Mouse (Mus musculus): ENCODE results near the gene Dab1.

Gene Dab1

DNA sequence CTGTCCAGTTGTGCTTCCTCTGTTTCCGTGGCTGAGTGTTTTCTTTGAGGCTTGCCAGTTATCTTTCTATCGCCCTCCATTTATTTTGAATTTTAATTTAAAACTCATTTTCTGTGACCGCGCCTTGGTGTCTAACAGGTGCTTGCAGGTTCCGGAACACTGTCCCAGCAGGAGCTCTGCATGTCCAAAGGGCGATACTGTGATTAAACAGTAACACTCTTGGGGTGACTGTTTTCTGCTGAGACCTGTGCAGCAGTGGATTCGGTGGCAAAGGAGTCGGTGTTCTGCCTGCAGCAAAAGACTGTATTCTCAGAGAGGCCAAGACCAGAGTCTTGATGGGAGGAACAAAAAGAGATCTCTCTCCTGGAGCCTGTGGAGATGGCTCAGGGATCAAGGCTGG is 1006.2 kb downstream of the Dab1 start:
- DNase-seq = no peak

GRCm38 (mm10) chr4:104628708-104629107 is 1009.5 kb downstream of the Dab1 start:
- DNase-seq = no peak

GRCm38 (mm10) chr4:104637016-104637415 is 1017.9 kb downstream of the Dab1 start:
- DNase-seq = no peak

DNA sequence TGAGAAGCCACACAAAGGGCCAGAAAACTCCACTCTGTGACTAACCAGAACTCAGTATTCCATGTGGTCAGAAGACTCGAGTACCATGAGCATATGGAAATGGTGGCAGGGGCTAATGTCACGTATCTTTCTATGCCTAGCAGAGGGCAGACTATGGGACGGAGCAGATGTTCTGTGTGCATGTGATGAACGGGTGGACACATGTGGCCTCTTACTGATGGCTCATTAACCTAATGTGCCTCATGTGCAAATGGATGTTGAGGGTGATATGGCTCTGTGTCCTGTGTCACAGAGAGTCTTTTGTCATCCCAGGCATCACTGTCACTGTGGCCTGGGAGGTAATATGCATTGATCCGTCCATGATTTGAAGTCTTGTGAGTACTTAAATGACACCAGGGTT is 1021.5 kb downstream of the Dab1 start:
- no peak for DNase-seq

DNA sequence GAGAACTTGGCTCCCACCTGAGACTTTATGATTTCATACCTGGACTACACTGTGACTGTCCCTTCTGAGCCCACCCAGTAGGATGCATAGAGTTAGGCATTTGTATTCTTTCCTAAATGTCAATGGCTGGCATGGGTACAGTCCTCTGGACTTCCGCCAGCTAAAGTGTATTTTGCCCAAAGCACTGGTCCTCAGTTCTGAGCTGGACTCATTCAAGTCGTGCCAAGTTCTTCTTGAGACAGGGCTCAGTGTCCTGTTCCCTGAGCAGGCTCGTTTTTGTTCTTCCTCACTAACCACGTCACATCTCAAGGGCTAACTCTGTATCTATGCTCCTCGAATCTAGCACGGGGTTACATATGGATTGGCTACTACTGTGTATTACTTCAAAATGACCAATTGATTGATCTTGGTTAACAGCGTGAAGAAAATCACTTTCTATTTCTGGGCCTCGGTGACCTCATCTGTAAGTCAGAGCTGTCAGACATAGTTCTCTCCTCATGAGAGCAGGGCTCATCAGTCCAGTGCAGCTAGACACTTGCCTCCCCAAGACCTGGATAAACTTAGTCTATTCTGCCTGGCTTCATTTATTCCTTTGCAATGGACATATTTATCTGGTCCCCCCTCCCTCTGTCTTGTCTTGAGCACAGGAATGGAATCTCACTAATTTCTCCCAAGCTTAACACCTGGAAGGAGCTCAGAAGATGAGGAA is 1023.8 kb downstream of the Dab1 start:
- peak in 1 of 2 experiments; percentile 4 for DNase-seq

DNA sequence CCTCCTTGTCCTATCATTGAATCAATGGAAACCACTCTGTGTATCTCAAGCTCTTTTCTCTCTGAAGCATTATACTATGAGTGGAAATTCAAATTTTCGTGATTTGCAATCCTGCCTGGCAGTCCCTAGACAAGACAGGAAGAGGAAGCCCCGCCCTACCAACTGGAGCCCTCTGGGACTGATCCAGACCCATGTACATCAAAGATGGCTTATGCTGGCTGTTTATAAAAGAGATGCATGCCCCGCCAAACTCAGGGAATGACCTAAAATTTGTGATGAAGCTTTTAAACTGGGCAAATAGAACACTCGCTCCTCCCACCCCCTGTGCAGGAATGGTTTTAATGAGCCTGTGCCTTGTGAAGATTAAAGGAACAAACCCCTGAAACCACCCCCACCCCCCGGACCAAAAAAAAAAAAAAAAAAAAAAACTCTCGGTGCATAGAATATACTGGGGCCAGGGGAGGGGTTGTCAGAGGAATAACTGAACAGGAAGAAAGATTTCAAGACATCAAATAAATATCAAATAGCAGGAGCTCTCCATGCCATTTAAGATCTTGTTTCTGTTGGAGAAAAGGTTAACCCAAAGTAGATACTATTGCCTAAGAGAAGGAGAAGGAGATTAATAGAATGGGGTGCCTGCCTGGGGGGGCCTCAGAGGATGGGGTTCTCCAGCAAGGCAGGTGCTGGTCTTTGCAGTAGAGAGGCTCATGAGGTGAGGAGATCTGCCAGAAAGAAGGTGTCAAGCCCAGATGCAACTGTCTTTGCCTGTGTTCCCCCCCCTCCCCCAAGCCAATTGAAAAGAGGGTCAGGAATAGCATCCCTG is 1024.6 kb downstream of the Dab1 start:
- peak in 1 of 2 experiments; percentile 8 for DNase-seq

DNA sequence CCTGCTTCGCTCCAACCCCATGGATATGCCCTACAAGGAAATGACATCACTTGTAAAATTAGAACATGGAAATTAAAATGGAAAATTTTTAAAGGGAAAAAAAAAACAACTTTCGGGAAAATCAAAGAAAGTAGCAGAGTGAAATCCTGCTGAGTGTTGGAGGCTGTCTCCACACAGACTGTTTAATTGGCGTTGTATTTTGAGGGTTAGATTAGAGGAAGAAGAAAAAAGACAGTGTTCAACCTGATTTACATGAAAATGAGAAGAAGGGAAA is 1025.1 kb downstream of the Dab1 start:
- no peak for DNase-seq

- DNase-seq = no peak
These were observed 1025.7 kb downstream of the Dab1 start for GRCm38 (mm10) chr4:104644862-104645261.

DNA sequence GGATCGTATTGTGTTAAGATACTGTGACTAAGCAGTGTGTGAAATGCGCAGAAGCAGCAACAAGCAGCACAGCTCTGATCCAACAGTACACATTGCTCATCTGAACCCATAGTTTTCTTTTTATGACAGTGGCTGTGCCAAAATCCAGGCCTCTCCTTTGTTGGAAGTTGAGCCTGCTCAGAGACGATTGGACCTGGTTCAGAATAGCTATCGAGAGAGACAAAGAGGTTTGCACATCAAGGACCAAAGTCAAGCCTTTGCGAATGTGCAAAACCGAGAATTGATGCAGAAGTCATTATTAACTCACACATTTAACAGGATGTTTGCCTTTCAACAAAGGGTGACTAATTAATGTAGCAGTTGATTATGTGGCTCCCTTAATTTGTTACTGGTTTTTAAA is 1032.6 kb downstream of the Dab1 start:
- DNase-seq = no peak

DNA sequence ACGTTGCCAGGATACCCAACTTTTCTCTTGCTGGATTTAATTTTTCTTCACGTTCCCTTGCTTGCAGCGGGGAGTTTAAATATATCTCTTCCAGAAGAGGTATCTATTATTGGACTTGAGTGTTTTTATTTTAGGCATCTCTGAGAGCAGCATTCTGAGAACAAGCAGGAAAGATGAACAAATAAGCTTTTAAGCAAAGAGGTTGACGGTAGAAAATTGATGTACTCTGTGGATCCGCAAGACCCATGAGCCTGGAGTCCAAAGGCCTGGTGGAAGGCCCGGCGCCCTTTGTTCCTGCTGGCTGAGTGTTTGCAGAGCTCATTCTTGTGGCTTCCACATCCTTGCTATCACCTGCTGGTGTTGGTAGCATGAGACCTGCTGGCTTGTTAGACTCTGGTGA is 1037.6 kb downstream of the Dab1 start:
- no peak for DNase-seq

DNA sequence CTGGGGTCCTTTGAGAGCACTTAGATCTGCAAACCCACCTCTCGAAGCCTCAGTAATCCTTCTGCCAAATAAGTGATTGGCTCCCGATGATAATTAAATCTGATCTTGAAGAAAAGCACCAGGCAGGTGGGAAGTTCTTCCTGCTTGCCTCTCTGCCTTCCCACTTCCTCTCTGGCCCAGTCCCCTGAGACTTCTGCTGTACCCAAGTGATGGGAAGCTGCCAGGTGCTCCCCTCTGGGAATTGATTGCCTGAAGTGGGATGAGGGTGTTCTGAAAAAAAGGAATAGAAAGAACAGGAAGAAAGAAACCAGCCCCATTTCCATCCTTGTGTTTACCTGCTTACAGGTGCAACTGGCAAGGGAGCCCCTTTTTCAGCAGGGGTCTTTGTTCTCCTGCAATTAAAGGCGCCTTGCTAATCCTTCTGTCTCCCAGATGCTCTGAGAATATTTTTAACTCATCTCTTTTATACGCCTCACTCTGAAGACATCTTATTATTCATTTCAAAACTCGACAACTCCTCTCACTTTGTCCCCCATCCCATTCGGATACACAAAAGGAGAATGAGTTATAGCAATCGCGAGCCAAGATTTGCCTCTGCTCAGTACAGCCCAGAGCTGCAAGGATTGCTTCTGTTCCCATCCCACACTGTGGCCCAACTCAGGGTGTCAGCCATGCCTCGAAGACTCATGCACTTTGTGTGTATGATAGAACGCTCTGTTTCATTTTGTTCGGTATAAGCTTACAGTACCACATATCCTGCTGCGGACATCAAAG is 1043.9 kb downstream of the Dab1 start:
- no peak for DNase-seq

- peak; percentile 12 to 34 for DNase-seq
These were observed 1046.4 kb downstream of the Dab1 start for GRCm38 (mm10) chr4:104665553-104665952.

- DNase-seq = no peak
These were observed 1047.8 kb downstream of the Dab1 start for GRCm38 (mm10) chr4:104666831-104667551.

DNA sequence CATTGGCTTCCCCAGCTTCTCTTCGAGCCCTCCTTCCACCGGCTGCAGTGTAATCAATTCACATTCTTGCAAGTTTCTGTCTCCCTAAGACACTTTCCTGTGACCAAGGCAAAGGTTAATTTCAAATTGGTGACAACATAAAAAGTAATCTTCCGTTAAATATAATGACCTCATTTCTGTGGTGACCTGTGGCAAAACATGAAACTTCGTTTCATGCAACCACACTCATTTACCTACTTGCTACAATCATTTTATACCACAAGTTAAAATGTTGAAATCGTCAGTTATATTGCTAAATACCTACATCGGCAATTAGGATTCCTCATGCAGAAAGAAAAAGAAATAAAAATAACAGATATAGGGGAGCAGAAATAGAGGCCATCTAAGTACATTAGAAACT is 1048.9 kb downstream of the Dab1 start:
- DNase-seq = no peak

DNA sequence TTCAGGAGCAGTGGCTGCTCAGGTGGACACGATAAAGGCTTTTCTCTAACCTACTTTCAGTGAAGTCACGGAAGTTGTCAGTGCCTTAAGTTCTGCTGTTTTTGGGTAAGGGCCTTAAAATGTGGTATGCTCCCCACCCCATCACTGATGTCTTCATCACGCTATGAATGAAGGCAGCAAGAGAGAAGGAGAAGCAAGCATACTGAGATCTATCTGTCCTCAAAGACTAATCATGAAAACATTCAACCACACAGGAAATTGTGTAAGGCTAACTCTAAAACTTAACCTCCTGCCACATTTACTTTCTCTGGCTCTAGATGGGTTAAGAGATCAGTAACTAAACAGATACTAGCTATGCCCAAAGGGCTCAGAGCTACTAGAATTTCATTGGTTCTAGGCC is 1050.2 kb downstream of the Dab1 start:
- DNase-seq = no peak

DNA sequence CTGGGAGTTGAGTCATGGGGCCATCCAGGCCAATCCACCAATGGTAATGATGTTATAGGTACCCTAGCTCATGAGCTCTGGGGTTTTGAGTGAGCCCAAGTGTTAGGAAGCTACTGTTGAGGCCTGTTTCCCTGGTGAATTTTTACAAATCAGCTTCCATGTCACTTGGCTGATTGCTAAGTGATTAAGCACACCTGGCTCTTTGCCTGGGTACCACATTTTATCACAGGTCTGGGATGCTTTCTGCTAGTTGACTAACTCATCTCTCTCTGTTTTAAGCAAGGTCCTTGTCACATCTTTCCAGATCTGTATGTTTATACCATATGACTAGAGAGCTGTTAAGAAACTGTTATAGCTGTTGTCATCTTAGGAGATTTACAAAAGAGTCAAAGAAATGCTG is 1051.6 kb downstream of the Dab1 start:
- no peak for DNase-seq

- no peak for DNase-seq
These were observed 1054.2 kb downstream of the Dab1 start for GRCm38 (mm10) chr4:104673317-104673716.

GRCm38 (mm10) chr4:104674706-104675105 is 1055.5 kb downstream of the Dab1 start:
- no peak for DNase-seq

- DNase-seq = no peak
These were observed 1059.1 kb downstream of the Dab1 start for GRCm38 (mm10) chr4:104678234-104678633.

- no peak for DNase-seq
These were observed 1061.3 kb downstream of the Dab1 start for GRCm38 (mm10) chr4:104680475-104680874.

GRCm38 (mm10) chr4:104686137-104686809 is 1067.1 kb downstream of the Dab1 start:
- DNase-seq = no peak

- DNase-seq = no peak
These were observed 1069.9 kb downstream of the Dab1 start for GRCm38 (mm10) chr4:104689047-104689446.

GRCm38 (mm10) chr4:104691026-104691425 is 1071.9 kb downstream of the Dab1 start:
- DNase-seq = no peak
